Mouse (Mus musculus) thymus, adult 18-20 months (tissue): ENCODE results near the gene Itsn1.

Experiments
- DNase-seq, 2 experiments: peaks; one replicate each; pipeline ENCODE4 v3.0.0; 2022; ENCODE audit warnings: mixed read lengths in 2 of 2

Gene Itsn1

GRCm38 (mm10) chr16:91848906-91849603 lies 120.0 kb downstream of the Itsn1 start:
- no peak for DNase-seq

GRCm38 (mm10) chr16:91850175-91850574 lies 121.1 kb downstream of the Itsn1 start:
- DNase-seq: no peak

- no peak for DNase-seq
Measured at GRCm38 (mm10) chr16:91851456-91852231, 122.6 kb downstream of the Itsn1 start.

- no peak for DNase-seq
Measured at GRCm38 (mm10) chr16:91852753-91853152, 123.7 kb downstream of the Itsn1 start.

GRCm38 (mm10) chr16:91853223-91853622 lies 124.1 kb downstream of the Itsn1 start:
- no peak for DNase-seq

GRCm38 (mm10) chr16:91858695-91859094 lies 129.6 kb downstream of the Itsn1 start:
- no peak for DNase-seq

- DNase-seq: no peak
Measured at GRCm38 (mm10) chr16:91859203-91859602, 130.1 kb downstream of the Itsn1 start.

- DNase-seq: no peak
Measured at GRCm38 (mm10) chr16:91859958-91860357, 130.9 kb downstream of the Itsn1 start.

- no peak for DNase-seq
Measured at GRCm38 (mm10) chr16:91860471-91861125, 131.5 kb downstream of the Itsn1 start.

GRCm38 (mm10) chr16:91861784-91862371 lies 132.8 kb downstream of the Itsn1 start:
- DNase-seq: no peak

- no peak for DNase-seq
Measured at GRCm38 (mm10) chr16:91862836-91863235, 133.8 kb downstream of the Itsn1 start.

- no peak for DNase-seq
Measured at GRCm38 (mm10) chr16:91864646-91865332, 135.7 kb downstream of the Itsn1 start.

GRCm38 (mm10) chr16:91865570-91866257 lies 136.6 kb downstream of the Itsn1 start:
- DNase-seq: no peak

GRCm38 (mm10) chr16:91866258-91866634 lies 137.2 kb downstream of the Itsn1 start:
- no peak for DNase-seq

- DNase-seq: no peak
Measured at GRCm38 (mm10) chr16:91867672-91868071, 138.6 kb downstream of the Itsn1 start.

GRCm38 (mm10) chr16:91868943-91869911 lies 140.1 kb downstream of the Itsn1 start:
- peak in 1 of 2 experiments; percentile 15 for DNase-seq

- no peak for DNase-seq
Measured at GRCm38 (mm10) chr16:91870158-91870582, 141.1 kb downstream of the Itsn1 start.

GRCm38 (mm10) chr16:91871188-91871587 lies 142.1 kb downstream of the Itsn1 start:
- DNase-seq: no peak

- no peak for DNase-seq
Measured at GRCm38 (mm10) chr16:91873695-91874094, 144.6 kb downstream of the Itsn1 start.

- no peak for DNase-seq
Measured at GRCm38 (mm10) chr16:91875567-91876344, 146.7 kb downstream of the Itsn1 start.
